Mouse (Mus musculus): Measurements from ENCODE around the gene Nell1.

Gene Nell1

DNA sequence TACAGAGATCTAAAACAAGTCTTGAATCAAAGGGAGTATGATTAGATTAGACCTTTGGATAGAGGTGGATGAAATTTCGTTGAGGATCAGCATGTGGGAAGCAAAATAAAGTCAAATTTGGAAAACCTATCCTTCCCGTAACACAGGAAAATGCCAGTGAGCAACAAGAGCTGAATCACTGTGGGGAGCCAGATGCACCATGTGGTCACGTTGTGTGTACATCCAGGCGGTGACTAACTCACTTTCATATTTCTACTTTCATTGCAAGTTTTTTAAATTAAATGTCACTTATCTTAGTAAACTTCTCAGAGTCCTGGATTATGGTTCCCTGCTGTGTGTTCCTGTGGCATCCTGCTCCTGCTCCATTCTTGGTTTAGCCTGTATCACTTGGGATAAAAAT is 576.8 kb downstream of the Nell1 start:
- DNase-seq (ENCODE audit: low spot score): no peak

DNA sequence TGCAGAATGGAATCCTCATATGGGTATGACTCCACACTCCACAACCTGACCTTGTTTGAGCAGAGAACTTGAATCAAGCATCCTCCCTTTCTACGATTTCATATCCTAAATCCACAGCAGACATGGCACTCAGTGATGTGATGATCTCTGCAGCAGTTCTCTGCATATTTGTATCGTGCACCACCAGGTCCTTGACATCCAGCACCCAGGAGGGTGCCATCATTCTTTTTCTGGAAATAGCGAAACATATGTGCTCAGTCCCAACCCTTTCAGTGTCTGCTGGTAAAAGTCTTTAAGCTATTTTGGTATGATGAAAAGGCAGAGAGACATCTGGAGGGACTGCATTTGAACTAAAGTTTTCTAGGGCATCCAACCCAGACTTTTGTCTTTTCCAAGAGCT is 588.0 kb downstream of the Nell1 start:
- DNase-seq (ENCODE audit: low spot score): no peak

DNA sequence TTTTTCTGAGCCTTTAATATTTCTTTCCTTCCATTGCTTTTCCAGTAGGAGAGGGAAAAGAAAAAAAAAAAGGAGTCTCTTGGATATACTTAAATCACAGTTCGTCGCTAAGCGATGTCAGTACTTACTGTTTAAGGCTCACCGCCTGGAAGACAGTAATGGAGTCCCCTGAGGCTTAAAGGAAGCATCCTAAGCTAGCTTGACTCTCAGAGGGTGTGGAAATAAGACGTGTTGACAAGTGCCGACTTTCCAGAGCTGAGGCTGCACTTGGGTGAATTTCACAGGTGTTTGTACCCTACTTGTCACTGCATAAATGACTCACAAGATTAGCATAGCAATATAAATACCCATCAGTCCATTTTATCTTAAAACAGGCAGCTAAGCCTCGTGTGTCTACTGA is 599.2 kb downstream of the Nell1 start:
- DNase-seq (ENCODE audit: low spot score): no peak

DNA sequence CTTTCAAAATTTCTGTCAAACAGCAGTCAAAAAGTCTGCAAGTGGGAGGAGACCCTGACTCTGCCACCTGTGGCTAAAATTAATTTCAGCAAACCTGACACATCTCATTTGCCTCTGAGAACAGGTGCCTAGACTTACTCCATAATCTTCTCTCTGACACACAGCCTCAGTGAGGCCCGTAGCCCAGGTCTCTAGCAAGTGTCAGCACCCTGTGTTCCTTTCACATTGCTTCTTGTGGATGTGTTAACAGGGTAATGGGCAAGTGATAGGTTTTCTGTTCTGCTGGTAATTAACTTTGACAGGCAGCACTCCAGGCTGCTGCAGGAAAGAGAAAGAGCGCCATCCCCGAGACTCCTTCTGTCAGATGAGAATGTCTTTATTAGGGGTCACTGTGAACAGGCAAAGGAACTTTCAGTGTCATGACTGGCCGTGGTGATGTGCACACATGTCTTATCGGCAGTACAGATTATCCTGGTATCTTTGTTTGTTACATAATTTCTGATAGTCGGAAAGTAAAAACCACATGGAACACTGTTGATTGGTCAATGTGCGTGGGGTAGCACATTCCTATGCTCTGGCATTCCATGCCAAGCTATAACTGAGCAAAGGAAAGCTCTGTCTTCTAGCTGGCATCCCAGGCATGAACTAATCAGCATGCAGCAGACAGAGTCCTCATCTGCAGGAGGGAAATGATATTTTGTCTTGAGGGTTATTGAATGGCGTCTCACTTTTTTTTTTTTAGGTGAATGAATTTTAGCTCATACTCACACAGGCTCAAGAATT is 614.2 kb downstream of the Nell1 start:
- DNase-seq (ENCODE audit: low spot score): no peak

DNA sequence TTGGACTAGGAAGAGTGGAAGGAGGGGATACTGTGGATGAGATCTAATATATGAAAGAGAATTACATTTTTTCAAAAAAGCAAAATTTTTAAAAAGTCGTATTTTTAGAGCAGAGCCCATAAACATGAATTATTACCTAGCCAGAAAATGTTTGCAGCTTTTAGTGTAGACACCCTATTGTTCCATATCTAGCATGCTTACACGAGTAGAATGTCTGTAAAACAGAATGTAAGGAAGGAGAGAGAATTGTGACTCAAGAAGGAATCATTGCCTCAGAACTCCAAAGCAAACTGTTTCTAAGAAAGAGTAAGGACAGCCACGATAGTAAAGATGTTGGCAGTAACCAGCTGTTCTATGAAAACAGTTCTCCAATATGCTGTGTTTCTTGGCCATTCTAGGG is 624.2 kb downstream of the Nell1 start, which contains the start of gene 4933405O20Rik:
TSS of gene 4933405O20Rik (plus strand) at position 301 of the 400 bp plus-strand sequence.
- DNase-seq (ENCODE audit: low spot score): no peak

DNA sequence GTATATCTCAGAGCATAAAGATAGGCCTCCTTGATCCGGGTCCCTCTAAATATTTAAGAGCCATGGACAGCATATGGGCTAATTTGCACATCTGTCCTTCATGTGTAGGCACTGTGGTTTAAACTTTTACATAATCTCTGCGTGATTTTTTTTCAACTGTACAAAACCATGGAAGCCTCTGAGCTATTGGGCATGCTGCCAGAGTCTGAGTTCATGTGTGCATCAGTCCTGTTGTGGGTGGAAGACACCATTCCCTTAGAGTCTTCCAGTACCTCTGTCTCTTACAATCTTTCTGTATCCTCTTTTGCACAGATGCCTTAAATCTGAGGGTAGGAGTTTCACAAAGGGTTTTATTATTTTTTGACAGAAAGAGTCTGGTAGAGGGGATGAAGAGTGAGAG is 639.4 kb downstream of the Nell1 start:
- DNase-seq (ENCODE audit: low spot score): no peak

DNA sequence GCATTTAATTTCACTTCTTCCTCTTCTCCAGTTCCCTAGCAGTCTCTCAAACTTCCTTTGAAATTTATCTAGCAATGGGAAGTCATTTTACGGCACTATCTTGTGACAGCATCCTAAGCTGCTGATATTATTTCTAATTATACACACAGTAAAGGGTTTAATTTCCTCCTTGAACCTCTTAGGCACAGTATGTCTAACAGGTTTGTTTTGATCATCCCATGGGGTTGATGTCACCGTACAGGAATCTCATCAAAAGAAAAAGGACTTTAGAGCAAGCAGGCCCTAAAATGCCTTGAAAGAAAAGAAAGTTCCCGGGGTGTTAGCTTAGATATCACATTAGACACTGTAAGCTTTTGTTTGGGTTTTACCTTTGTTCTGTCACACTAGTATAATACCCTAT is 654.5 kb downstream of the Nell1 start:
- no peak for DNase-seq (ENCODE audit: low spot score)

DNA sequence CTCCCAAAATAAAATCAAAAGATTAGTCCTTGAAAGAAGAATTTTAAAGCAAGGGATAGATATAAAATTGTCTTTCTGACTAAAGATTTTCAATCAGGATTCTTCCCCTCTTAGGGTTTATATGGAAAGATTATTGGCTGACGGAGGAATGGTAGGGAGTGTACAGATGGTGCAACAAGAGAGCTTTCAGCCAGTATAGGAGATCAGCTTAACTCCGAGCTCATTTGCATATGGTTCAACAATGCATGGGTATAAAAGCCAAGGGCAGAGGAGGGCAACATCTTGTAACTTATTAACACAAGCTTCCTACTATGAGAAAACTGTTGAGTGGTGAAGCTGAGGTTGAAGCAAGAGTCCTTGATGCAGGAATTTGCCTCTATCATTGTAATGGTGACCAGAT is 658.5 kb downstream of the Nell1 start:
- no peak for DNase-seq (ENCODE audit: low spot score)

DNA sequence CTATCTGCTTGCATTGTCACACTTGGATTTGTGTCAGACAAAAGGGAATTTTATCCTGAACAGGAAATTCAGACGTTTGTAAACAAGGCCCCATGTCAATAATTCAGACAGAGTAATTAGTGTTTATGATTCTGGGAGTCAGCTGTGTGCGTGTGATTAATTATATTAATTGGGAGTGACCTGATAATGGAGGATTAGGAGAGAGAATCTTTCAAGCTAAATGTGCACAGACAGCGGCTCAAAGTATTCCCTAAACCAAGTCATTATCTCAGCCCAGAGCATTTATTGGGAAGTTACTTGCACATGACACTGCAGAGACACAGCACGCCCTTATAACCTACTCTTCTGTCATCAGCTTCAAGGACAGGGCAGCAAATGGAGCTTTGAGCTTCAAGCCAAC is 697.6 kb downstream of the Nell1 start:
- DNase-seq (ENCODE audit: low spot score): no peak

DNA sequence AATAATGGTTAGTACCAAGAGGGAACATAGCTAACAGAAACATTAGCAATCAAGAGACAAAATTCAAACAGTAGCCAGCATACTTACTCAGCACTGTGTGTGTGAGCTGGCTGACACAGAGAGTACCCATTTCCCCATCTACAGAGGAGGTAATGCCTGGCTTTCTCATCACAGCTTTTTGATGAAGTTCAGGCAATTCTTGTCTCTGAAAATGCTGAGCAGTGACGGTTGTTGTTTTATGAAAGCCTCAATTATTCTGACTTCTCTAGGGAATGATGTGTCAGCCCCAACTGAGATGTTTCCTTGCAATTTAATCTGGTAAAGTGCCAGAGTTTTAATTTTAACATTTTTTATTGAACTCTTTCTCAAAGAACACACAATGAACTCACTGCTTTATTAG is 700.8 kb downstream of the Nell1 start:
- DNase-seq (ENCODE audit: low spot score): no peak

DNA sequence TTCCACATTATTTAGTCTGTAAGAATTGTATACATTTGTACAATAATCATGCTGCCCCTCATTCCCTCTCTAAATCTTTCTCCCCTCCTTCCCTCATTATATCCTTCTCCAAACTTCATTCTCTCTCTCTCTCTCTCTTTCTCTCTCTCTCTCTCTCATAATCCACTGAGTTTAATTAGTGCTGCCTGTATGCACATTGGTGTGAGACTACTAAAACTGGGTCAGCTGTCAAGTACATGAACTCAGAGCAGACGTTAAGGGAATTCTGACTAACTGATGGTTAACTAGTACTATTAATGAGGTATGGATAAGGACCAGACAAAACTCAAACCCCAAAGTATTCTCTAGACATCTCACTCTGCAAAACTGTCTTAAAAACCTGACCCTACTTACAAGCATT is 702.8 kb downstream of the Nell1 start:
- no peak for DNase-seq (ENCODE audit: low spot score)

DNA sequence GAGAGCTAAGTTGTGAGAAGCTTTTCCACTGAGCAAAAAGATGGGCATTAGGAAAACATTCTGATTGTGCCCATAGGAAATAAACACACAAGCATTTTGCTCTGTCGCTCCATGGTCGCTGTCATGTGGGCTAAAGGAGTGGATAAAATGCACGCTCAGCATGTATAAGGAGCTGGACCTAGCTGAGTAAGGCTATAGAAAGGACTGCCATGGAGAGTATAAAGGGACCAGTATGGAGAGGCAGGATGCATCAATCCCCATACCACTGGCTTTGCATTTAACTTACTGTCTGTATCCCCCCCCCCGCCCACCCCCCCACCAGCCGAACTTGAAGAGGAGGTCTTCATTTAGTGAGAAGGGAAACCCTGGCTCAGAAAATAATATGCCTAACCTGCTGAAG is 711.7 kb downstream of the Nell1 start:
- no peak for DNase-seq (ENCODE audit: low spot score)

DNA sequence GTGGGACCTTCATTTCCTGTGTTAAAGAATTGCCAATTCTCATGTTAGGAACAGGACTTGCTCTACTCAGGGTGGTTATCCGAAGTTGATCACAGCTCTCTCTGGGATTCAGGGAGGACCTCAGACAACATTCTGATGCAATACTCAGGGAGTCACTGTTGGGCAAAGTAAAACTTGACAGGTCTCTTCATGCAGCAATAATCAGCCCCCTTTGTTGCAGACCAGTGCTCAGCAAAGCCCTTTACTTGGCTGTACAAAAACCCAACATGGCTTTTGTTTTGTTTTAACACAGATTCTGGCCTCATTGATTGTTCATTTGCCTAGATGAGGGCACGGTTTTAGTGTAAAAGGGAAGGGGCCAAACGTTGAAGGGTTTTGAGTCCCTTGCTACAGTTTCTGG is 750.5 kb downstream of the Nell1 start:
- no peak for DNase-seq (ENCODE audit: low spot score)

DNA sequence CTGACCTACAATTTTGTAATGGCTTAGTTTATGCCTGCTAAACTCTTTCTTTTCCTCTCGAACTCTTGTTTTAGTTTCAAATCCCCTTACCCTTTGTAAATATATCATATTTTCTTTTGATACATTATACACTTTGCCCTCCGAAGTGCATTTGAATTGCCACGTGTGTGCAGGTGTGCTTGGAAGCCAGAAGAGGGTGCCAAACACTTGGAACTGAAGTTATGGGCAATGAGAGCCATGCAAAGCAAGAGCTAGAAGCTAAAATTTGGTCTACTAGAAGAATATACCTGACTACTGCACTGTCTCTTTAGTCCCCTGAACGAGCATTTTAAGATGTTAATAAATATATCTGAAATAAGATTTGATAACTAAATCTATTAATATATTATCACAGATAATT is 756.3 kb downstream of the Nell1 start:
- no peak for DNase-seq (ENCODE audit: low spot score)

DNA sequence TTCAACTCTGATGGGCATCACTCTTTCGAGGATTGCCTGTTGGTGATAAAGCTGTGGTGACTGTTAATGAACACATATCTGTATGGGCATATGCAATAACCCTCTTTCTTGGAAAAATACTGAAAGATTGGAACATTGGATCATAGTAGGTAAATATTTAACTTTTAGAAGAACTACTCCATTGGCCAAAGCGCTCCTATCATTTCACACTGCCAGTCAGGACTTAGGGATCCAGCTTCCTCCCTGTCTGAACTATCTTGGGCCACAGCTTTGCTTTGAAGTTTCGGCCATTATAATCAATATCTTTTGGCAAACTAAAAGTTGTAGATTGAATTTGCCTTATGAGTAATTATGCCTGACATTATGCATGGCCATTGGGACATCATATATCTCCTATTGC is 780.9 kb downstream of the Nell1 start:
- DNase-seq (ENCODE audit: low spot score): no peak

DNA sequence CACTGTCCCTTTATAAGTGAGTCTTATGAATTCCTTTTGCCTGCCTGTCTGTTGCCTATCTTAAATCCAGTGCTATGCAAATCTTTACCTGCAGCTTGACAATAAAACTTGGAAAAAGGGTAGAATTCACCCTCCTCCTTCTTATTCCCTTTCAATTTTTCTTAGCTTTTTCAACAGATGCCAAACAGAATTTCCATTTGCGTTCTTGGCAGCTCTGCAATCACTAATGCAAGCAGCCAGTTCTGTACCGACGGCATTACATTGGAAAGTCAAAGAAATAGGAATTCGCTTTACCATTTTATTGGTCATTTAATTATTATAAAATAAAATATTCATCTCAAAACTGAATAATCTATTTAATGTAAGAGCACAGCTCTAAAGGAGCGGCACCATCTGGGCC is 781.7 kb downstream of the Nell1 start:
- no peak for DNase-seq (ENCODE audit: low spot score)

DNA sequence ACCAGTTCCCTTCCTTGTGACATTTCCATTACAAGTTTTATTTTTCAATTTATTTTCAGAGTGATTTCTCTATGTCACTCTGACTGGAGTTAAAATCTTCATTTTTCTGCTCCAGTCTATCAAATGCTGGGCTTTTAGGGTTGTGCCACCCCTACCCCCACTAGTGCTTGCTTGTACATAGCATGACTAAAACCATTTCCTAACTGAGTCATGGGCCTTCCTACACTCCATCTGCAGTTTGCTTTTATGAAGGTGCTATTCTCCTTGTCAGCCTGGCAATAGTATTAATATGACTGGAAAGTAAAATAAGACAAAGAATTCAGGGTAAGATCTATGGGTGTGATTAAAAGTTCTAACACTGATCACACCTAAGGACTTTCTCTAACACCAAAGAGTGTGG is 798.9 kb downstream of the Nell1 start:
- DNase-seq (ENCODE audit: low spot score): no peak

DNA sequence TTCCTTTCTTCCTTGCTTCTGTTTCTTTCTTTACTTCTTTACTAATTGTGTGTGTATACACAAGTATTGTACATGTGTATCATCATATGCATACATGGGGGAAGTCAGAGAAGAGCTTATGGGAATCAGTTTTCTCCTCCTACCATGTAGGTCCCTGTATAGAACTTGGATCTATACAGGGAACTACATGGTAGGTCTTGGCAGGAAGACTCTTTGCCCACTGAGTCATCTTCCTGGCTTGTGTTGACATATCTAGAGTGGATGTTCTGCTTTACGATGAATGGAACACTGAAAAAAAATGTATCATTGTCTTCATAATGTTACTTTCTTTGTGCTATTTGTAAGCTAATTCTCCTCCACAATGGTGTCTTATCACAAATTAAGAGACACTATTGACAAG is 806.4 kb downstream of the Nell1 start:
- DNase-seq (ENCODE audit: low spot score): no peak

DNA sequence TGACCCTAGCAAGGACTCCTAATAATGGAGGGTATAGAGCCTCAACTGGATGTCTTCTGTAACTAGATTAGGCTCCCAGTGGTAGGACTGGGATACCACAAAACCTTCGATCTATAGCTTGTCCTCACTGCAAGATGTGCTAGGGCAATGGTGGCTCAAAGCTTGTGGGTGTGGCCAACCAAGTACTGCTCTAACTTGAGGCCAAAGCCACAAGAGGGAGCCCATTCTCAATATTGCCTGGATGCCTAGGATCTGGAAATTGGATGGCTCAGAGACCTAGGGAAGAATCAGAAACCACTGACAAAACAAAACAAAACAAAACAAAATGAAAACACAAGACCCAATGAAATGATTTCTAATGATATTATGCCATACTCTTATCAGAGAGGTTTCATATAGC is 809.0 kb downstream of the Nell1 start:
- no peak for DNase-seq (ENCODE audit: low spot score)

DNA sequence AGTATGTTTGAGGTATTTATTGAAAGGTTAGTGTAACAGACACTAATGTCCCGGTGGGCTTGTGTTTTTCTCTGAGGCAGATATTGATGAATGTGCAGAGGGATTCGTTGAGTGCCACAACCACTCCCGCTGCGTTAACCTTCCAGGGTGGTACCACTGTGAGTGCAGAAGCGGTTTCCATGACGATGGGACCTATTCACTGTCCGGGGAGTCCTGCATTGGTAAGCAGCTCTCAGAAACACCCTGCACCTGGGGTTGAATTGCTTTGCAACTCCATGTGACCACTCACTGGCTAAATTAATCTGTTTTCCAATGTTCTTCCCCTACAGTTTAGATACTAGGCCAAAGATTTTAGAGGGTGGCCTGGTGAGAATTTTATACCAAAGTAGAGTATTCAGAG is 851.5 kb downstream of the Nell1 start:
- DNase-seq (ENCODE audit: low spot score): no peak

DNA sequence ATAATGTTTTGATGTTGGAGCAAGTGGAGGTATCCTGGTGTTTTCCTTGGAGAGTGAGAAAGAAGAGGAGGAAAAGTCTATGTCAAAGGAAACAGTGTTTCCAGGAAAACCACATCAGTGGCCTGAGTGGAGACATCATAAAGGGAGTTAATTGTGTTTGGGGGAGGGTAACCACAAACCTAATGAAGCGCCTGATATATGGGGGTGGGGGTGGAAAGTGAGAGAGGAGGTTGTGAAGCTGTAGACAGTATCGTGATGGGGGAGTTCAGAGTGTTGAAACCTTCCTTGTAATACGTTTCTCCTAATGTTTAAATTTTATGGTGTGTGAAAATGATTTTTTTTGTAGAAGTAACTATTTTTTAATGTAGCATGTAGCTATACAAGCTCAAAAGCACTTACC is 858.1 kb downstream of the Nell1 start:
- no peak for DNase-seq (ENCODE audit: low spot score)

DNA sequence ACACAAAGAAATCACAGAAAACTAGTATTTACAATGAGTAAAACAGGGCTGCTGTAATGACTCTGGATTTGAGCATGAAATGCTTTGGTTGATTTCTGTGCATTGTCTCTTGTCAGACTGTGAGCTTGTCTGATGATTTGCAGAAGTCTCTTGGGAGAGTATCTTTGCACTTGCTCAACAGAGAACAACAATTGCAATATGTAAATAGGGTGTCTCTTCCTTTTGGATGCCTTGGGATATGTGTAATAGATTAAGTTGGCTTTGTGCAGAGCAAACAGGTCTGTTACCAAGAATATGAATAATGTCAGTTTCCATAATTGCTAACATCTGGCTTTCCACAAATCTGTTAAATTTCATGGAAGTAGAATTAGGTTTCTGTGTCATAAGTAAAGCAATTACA is 868.0 kb downstream of the Nell1 start:
- DNase-seq (ENCODE audit: low spot score): no peak

DNA sequence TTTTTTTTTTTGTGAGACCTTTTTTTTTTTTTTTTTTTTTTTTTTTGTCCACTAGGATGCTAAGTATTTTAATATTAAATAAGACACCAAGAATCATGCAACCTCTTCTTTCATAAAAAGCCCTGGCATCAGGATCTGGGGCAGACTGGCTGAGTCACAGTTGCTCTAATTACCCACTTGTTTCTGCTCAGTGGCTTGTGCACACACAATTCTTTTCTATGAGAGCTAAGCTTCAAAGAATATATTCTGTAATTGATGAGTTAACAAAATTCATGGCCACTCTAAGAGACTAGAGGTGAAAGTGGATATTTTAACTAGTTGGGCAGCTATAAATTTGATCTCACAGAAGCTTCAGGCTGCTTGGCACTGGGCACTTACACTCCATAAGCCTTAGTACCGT is 873.3 kb downstream of the Nell1 start:
- no peak for DNase-seq (ENCODE audit: low spot score)

DNA sequence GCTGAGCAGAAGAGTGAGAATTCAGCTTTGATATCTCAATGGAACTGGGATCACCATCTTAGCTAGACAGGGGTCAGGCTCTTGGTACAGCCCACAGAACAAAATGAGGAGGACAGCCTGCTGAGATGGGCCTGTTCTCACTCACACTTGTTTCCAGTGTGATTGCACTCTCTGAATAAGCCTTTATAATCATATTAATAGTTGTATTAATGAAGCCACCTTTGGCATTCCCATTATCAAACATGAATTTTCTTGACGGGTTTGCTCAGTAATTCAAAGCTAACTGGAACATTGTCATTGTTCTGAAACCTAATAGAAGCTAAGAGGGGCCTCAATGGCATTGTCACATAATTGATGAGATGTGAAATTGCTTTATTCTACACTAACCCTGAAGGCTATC is 875.6 kb downstream of the Nell1 start:
- DNase-seq (ENCODE audit: low spot score): no peak

DNA sequence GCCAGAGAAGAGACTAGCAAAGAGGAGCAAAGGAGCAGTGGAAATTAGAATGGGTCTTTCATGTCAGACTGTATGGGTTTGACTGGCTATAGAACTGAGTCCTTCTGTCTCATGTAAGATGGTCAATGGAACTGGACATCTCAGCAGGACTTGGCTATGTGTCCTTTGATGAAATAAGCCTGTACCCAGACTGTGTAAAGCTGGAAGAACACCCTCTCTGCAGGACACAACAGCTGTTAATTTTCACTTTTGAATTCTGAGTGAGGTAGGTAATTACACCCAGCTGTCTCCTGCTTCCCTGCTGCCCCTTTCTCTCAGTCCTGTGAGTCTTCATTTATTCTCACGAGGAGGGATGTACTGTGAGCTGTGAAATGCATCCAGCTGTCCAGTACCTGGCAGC is 895.5 kb downstream of the Nell1 start:
- no peak for DNase-seq (ENCODE audit: low spot score)

Measured in ovary, postnatal 36 days (tissue).